Mouse (Mus musculus): ENCODE data around the gene Rbm25. TPM values are rescaled to one million over a fixed set of nuclear protein-coding genes. Genes with fewer than 3 reads are reported as not detected.
A peak's percentile ranks its signal among the peaks of the same experiment; 100 is the strongest.
"Not testable (repeated sequence)": the region's sequence is repeated elsewhere in the genome, so short reads cannot be mapped to it uniquely, and the experiment has no call there.

The Rbm25 gene
- 180 and 204 TPM in 2 replicates for polyA plus RNA-seq (2015; fragmentation: Nextera tagmentation; extraction: Ambion mirVana)

GRCm38 (mm10) chr12:83630936-83631335 is at the start of gene Rbm25:
Gene Rbm25 (plus strand): TSS chr12:83631236.
- not testable (repeated sequence) for H3K9me3 ChIP-seq (ENCODE audit: control insufficient read depth, low read length); ATAC-seq; H3K4me1 ChIP-seq (ENCODE audit: control insufficient read depth, insufficient read depth, low read length); H3K27me3 ChIP-seq (replicated peaks; ENCODE audit: control insufficient read depth, insufficient read depth, low read length); H3K36me3 ChIP-seq (ENCODE audit: control insufficient read depth, insufficient read depth, low read length)
- no CpG with 5 or more reads among the region's 5 CpGs for WGBS
- Histone ChIP-seq H3K9ac (ENCODE audit: low read depth, low read length) (peak within 1 kb of the TSS; percentile 93), H3K4me2 (ENCODE audit: low read depth, low read length) (peak within 1 kb of the TSS; percentile 60), H3K27ac (ENCODE audit: low read length) (peak within 1 kb of the TSS; percentile 96), H3K4me3 (ENCODE audit: low read length) (peak within 1 kb of the TSS; percentile 89)

DNA sequence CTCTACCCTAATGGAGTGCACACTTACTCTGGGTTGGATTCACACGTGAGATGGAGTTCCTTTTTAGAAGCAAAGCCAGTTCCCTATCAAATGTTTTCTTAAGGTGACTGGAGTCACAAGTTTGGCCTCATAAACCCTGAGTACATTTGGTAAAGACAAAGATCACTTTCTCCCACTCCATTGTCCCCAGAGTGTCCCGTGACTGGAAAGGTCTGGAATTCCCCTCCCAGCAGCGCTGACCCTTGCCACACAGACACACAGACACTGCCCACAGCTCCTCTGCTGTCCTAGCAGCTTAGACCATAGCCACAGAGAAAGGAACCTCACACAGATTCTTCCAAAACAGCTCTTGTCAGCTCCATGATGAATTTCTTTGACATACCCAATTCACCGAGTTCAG is 48.9 kb upstream of the Rbm25 start:
- WGBS: 47% methylated on average over 4 of the region's 4 CpGs
- Histone ChIP-seq H3K4me2 (ENCODE audit: low read depth, low read length) (no peak overlapping the region), H3K4me3 (ENCODE audit: low read length) (no peak overlapping the region), H3K27ac (ENCODE audit: low read length) (peak overlapping the region; percentile 18; the same call in 1 of the 2 replicates), H3K36me3 (ENCODE audit: control insufficient read depth, insufficient read depth, low read length) (no peaks in the 10 kb centered on the region), H3K4me1 (ENCODE audit: control insufficient read depth, insufficient read depth, low read length) (peaks cover 18% of the 10 kb centered on the region), H3K27me3 (replicated peaks; ENCODE audit: control insufficient read depth, insufficient read depth, low read length) (no peaks in the 10 kb centered on the region), H3K9me3 (ENCODE audit: control insufficient read depth, low read length) (no peaks in the 10 kb centered on the region), H3K9ac (ENCODE audit: low read depth, low read length) (no peak overlapping the region)
- ATAC-seq: no peak

GRCm38 (mm10) chr12:83582747-83583146 is 48.3 kb upstream of the Rbm25 start:
- 86% methylated on average over 4 of the region's 4 CpGs for WGBS
- ATAC-seq: no peak
- peaks cover 18% of the 10 kb centered on the region for H3K4me1 ChIP-seq (ENCODE audit: control insufficient read depth, insufficient read depth, low read length)
- H3K4me3 ChIP-seq (ENCODE audit: low read length): no peak overlapping the region
- H3K9me3 ChIP-seq (ENCODE audit: control insufficient read depth, low read length): no peaks in the 10 kb centered on the region
- H3K27ac ChIP-seq (ENCODE audit: low read length): no peak overlapping the region
- 0 out of 2 replicates have a peak, but pooled peaks cover 1% of the 10 kb centered on the region for H3K36me3 ChIP-seq (ENCODE audit: control insufficient read depth, insufficient read depth, low read length)
- no peaks in the 10 kb centered on the region for H3K27me3 ChIP-seq (replicated peaks; ENCODE audit: control insufficient read depth, insufficient read depth, low read length)
- no peak overlapping the region for H3K4me2 ChIP-seq (ENCODE audit: low read depth, low read length)
- no peak overlapping the region for H3K9ac ChIP-seq (ENCODE audit: low read depth, low read length)

- Histone ChIP-seq H3K4me1 (ENCODE audit: control insufficient read depth, insufficient read depth, low read length) (no peaks in the 10 kb centered on the region), H3K9ac (ENCODE audit: low read depth, low read length) (no peak overlapping the region), H3K4me2 (ENCODE audit: low read depth, low read length) (no peak overlapping the region), H3K4me3 (ENCODE audit: low read length) (no peak overlapping the region), H3K36me3 (ENCODE audit: control insufficient read depth, insufficient read depth, low read length) (peaks cover 13% of the 10 kb centered on the region), H3K27ac (ENCODE audit: low read length) (no peak overlapping the region), H3K9me3 (ENCODE audit: control insufficient read depth, low read length) (no peaks in the 10 kb centered on the region), H3K27me3 (replicated peaks; ENCODE audit: control insufficient read depth, insufficient read depth, low read length) (no peaks in the 10 kb centered on the region)
- ATAC-seq: no peak
- 82% methylated on average over 5 of the region's 5 CpGs for WGBS
Measured at GRCm38 (mm10) chr12:83586628-83587027, 44.4 kb upstream of the Rbm25 start.

DNA sequence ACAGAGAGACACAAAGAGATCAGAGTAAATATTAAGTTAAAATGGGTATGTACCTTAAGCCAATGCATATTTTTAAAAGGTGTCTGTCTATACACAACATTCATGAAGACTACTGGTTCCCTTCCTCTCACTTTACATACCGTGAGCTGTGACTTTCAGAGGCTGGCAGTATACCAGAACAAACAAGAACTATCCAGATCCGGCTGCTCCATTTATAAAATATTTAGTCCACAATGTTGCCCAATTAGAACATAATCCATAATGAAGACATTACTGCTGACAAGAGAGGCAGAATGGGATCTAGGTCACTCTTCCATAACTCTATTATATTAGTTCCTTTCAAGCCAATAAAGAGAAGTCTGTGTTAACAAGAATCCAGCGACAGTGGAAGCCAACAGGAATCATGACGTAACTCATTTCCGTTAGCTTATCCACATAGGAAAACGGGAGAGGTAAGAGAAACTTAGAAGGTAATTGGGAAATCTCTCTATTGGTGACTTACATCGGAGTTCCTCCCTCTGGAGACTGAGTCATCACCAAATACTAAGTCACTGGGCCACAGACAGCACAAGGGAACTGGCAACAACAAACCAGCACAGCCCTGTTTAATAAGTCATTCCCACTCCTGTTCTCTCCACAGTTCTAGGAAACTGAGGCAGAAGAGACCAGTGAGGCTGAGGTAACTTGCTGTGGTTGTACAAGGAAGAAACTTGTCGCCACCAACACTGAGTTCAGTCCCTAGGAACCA is 39.1 kb upstream of the Rbm25 start:
- H3K4me3 ChIP-seq (ENCODE audit: low read length): no peak overlapping the region
- no peak overlapping the region for H3K4me2 ChIP-seq (ENCODE audit: low read depth, low read length)
- H3K27me3 ChIP-seq (replicated peaks; ENCODE audit: control insufficient read depth, insufficient read depth, low read length): no peaks in the 10 kb centered on the region
- no peak overlapping the region for H3K27ac ChIP-seq (ENCODE audit: low read length)
- ATAC-seq: no peak
- no peaks in the 10 kb centered on the region for H3K9me3 ChIP-seq (ENCODE audit: control insufficient read depth, low read length)
- no peak overlapping the region for H3K9ac ChIP-seq (ENCODE audit: low read depth, low read length)
- 90% methylated on average over 8 of the region's 8 CpGs for WGBS
- H3K4me1 ChIP-seq (ENCODE audit: control insufficient read depth, insufficient read depth, low read length): 0 out of 2 replicates have a peak, but pooled peaks cover 3% of the 10 kb centered on the region
- H3K36me3 ChIP-seq (ENCODE audit: control insufficient read depth, insufficient read depth, low read length): peaks cover 16% of the 10 kb centered on the region

DNA sequence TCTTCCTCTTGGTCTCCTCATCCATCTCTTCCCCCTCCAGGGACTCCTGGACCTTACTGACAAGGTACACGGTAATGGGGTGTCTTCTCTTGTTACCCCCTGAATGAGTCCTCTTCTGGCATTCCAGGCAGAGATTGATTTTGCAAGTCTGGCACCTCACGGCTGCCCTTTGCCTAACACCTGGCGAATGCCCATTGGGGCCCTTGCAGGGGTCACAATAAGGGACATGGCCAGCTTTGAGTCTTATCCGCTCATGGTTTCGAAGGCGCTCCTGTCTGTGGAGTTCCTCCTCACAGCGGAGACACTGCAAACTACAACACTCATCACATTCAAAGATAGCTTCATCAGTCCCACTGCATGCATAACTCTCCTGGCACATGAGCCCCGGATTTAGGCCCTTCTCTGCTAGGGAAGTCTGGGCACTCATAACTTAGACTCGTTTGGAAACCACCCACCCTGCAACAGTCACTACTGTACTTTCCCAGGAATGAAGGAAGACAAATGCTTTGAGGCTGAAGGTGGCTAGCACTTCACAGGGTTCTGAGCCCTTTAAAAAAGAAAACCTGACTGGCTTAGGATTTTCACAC is 36.5 kb upstream of the Rbm25 start:
- Histone ChIP-seq H3K9ac (ENCODE audit: low read depth, low read length) (no peak overlapping the region), H3K4me3 (ENCODE audit: low read length) (no peak overlapping the region), H3K27me3 (replicated peaks; ENCODE audit: control insufficient read depth, insufficient read depth, low read length) (no peaks in the 10 kb centered on the region), H3K36me3 (ENCODE audit: control insufficient read depth, insufficient read depth, low read length) (peaks cover 4% of the 10 kb centered on the region), H3K9me3 (ENCODE audit: control insufficient read depth, low read length) (no peaks in the 10 kb centered on the region), H3K4me2 (ENCODE audit: low read depth, low read length) (no peak overlapping the region), H3K4me1 (ENCODE audit: control insufficient read depth, insufficient read depth, low read length) (0 out of 2 replicates have a peak, but pooled peaks cover 3% of the 10 kb centered on the region), H3K27ac (ENCODE audit: low read length) (no peak overlapping the region)
- WGBS: 91% methylated on average over 9 of the region's 9 CpGs
- ATAC-seq: no peak

- no peaks in the 10 kb centered on the region for H3K9me3 ChIP-seq (ENCODE audit: control insufficient read depth, low read length)
- 4% methylated on average over 19 of the region's 20 CpGs for WGBS
- peak overlapping the region; percentile 61 for H3K4me2 ChIP-seq (ENCODE audit: low read depth, low read length)
- peaks cover 2% of the 10 kb centered on the region; the same call in 1 of the 2 replicates for H3K36me3 ChIP-seq (ENCODE audit: control insufficient read depth, insufficient read depth, low read length)
- peak overlapping the region; percentile 99 for H3K4me3 ChIP-seq (ENCODE audit: low read length)
- peak overlapping the region; percentile 87 for H3K27ac ChIP-seq (ENCODE audit: low read length)
- H3K27me3 ChIP-seq (replicated peaks; ENCODE audit: control insufficient read depth, insufficient read depth, low read length): no peaks in the 10 kb centered on the region
- peak overlapping the region; percentile 98 for H3K9ac ChIP-seq (ENCODE audit: low read depth, low read length)
- 0 out of 2 replicates have a peak, but pooled peaks cover 3% of the 10 kb centered on the region for H3K4me1 ChIP-seq (ENCODE audit: control insufficient read depth, insufficient read depth, low read length)
- ATAC-seq: no peak; the same call in 1 of the 2 replicates
Measured at GRCm38 (mm10) chr12:83596191-83596954, 34.7 kb upstream of the Rbm25 start.

- peaks cover 2% of the 10 kb centered on the region; the same call in 1 of the 2 replicates for H3K36me3 ChIP-seq (ENCODE audit: control insufficient read depth, insufficient read depth, low read length)
- ATAC-seq: peak; percentile 99
- H3K9ac ChIP-seq (ENCODE audit: low read depth, low read length): peak within 1 kb of the TSS; percentile 98
- H3K9me3 ChIP-seq (ENCODE audit: control insufficient read depth, low read length): no peaks in the 10 kb centered on the region
- H3K4me2 ChIP-seq (ENCODE audit: low read depth, low read length): peak within 1 kb of the TSS; percentile 61
- 0 out of 2 replicates have a peak, but pooled peaks cover 3% of the 10 kb centered on the region for H3K4me1 ChIP-seq (ENCODE audit: control insufficient read depth, insufficient read depth, low read length)
- peak within 1 kb of the TSS; percentile 99 for H3K4me3 ChIP-seq (ENCODE audit: low read length)
- H3K27me3 ChIP-seq (replicated peaks; ENCODE audit: control insufficient read depth, insufficient read depth, low read length): no peaks in the 10 kb centered on the region
- peak within 1 kb of the TSS; percentile 87 for H3K27ac ChIP-seq (ENCODE audit: low read length)
- WGBS: under 1% methylated on average over 28 of the region's 28 CpGs
Measured at GRCm38 (mm10) chr12:83597025-83597501, 34.0 kb upstream of the Rbm25 start, which contains the start of gene Zfyve1. Gene Zfyve1 (minus strand): TSS chr12:83597222.

GRCm38 (mm10) chr12:83597881-83598280 is 33.2 kb upstream of the Rbm25 start:
- 0 out of 2 replicates have a peak, but pooled peaks cover 3% of the 10 kb centered on the region for H3K4me1 ChIP-seq (ENCODE audit: control insufficient read depth, insufficient read depth, low read length)
- no peak overlapping the region for H3K9ac ChIP-seq (ENCODE audit: low read depth, low read length)
- no peak for ATAC-seq
- no peak overlapping the region for H3K4me3 ChIP-seq (ENCODE audit: low read length)
- no peaks in the 10 kb centered on the region for H3K9me3 ChIP-seq (ENCODE audit: control insufficient read depth, low read length)
- no peak overlapping the region for H3K27ac ChIP-seq (ENCODE audit: low read length)
- no peaks in the 10 kb centered on the region for H3K27me3 ChIP-seq (replicated peaks; ENCODE audit: control insufficient read depth, insufficient read depth, low read length)
- WGBS: 82% methylated on average over 2 of the region's 2 CpGs
- H3K4me2 ChIP-seq (ENCODE audit: low read depth, low read length): no peak overlapping the region
- peaks cover 2% of the 10 kb centered on the region; the same call in 1 of the 2 replicates for H3K36me3 ChIP-seq (ENCODE audit: control insufficient read depth, insufficient read depth, low read length)

All from intestine, embryonic 16.5 days (tissue).